Mouse (Mus musculus) bone marrow macrophage, adult 2 months (primary cell): ENCODE results near the gene Smc5.

Experiments
- CTCF ChIP-seq: IDR thresholded peaks from 2 replicates; pipeline ENCODE4 v1.5.1; 2012; ENCODE audit warnings: low read depth, mild to moderate bottlenecking, low read length, moderate library complexity
- POLR2A ChIP-seq: IDR thresholded peaks from 2 replicates; pipeline ENCODE4 v1.6.1; 2012; ENCODE audit warnings: mild to moderate bottlenecking, low read depth, low read length, borderline replicate concordance

DNA sequence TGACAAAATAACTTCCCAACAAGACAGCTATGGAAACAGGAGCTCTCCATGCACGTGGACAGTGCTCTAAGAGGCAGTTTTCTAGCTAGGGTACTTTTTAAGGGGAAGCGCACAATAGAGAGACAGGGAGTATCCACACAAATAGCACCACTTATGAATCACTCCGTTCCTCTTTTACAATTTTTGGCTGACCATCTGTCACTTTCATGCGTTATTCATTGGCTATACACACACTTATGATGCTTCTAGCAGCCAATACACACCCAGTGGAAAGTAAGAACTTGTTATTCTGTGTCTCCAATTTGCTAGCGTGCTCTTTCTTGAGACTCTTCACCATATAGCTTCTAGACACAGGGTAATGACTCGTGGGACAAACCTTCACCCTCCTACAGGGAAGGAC is 86.0 kb downstream of the Smc5 start:
- TF ChIP-seq POLR2A: no peak
- TF ChIP-seq CTCF: no peak
